Mouse (Mus musculus) kidney, adult 2 months (tissue): ENCODE measurements at regions not wholly inside any gene's neighbourhood (a gene's known extent, or its start where the extent isn't known, plus 50 kb on each side); places are given as distances from the start of the nearest gene placed in this dataset.

Experiments used
- CTCF ChIP-seq: fragments of 200-500 bp; conservative IDR thresholded peaks from 2 replicates; pipeline ENCODE4 v1.5.1; 2011; ENCODE audit warnings: low read depth, mild to moderate bottlenecking, control low read depth, low read length, moderate library complexity, mixed read lengths; ENCODE audit not compliant: insufficient read depth, insufficient read length
- POLR2A ChIP-seq: fragments of 200-500 bp; IDR thresholded peaks from one replicate; pipeline ENCODE4 v1.6.1; 2011; ENCODE audit warnings: low read depth, low read length, control low read depth

DNA sequence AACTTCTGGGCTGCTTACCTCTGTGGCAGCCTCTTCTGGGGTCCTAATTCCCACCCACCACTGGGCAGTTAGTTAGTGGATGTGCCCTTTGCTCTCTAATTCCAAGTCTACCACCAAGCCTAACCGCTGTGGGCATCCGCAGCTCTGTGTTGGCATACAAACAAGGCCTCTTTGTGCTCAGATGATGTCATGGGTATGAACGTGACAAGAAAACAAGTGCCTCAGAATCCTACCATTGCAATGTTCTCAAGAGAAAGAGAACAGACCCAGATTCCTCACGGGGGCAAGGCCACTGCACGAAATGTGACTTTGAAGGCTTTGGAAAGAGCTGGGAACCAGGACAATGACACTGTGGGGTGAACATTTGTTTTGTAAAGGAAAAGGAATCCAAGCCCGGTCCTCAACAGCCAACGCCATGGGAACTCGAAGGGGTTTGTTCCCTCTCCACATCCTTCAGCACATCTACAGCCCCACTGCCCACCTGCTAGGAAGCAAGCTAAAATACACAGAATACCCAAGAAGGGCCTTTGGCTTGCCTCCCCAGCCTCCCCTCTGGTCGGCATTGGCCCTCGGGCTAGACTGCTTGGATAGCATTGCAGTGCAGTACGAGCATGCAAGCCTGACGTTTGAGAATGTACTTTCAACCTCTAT is 210.2 kb upstream of the Pabpc6 start:
- TF ChIP-seq CTCF (no peak), POLR2A (no peak)
